Mouse (Mus musculus): Measurements from ENCODE around the gene LTO1.
A peak's percentile ranks its signal among the peaks of the same experiment; 100 is the strongest.

LTO1 gene

DNA sequence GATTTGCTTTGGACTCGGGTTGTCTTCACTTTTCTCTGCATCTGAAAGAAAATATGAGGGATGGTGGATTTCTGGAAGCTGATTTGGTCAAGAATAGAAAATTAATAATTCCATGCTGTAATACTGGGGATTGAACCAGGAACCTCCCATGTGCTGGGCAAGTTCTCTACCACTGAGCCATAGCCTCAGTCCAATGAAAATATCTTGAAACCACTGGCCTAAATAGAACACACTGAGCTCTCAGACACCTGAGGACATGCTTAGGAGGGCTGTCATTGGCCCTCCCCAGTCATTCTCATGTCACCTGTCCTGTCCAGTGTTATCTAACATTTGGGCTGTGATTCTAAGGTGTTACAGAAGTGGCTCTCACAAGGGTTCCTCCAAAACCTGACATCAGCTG lies 3.8 kb upstream of the LTO1 start:
- DNase-seq: no peak

DNA sequence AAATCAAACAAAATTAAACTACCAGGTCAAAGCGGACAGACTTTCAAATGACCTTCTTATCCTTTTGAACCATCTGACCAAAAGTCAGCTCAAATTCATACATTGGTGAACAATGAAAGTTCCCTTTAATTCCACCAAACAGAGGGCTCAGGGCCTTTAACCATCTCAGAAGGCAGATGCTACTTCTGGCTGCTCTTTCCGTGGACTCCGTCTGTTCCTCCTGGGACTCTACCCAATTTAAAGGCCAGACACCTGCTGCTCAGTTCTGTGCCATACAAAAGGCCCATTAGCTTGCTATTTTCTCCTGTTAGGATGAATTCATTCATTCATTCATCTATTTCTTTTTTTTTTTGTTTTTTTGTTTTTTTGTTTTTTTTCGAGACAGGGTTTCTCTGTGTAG lies 2.0 kb upstream of the LTO1 start:
- DNase-seq: no peak

DNA sequence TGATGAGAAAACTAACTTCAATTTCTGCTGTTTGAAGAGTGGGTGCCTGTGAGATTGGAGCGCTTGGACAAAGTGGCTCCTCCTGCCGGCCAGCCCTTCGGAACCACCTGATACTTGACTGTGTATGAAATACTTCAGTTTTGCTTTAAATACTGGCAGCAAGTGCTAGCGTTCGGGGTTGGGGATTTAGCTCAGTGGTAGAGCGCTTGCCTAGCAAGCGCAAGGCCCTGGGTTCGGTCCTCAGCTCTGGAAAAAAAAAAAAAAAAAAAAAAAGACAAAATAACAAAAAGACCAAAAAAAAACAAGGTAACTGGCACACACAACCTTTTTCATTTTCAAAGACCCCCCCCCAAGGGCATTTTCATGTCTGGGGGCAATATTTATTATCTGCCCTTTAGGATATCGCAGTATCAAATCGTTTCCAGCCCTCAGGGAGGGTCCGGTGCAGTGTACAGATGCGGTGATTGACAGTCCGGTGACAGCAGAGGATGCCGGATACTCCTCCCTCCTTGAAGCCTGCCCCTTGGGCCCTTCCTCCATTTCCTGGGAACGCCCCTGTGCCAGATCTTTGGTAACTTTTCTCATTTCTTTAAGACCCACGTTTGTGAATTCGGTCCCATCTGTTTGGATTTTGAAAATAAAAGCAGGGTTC lies 478 bp upstream of the LTO1 start:
- DNase-seq: no peak

DNA sequence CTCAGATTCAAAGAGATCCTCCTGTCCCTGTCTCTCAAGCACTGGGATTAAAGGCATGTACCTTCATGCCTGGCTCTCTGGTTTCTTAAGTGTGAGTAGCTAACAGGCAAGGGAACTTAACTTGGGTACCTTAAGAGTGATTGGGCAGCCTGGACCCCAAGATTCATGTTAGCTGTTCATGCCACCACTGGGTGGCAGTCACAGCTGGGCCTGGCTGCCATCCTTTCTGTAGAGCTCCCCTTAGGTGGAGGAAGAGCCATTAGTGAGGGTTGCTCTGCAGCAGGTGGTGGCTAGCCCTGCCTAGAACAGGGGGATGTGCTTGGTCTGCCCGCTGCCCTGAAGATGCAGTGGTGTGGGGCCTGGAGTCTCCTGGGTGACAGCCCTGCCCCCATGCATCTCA lies 3.9 kb downstream of the LTO1 start:
- no peak for DNase-seq

DNA sequence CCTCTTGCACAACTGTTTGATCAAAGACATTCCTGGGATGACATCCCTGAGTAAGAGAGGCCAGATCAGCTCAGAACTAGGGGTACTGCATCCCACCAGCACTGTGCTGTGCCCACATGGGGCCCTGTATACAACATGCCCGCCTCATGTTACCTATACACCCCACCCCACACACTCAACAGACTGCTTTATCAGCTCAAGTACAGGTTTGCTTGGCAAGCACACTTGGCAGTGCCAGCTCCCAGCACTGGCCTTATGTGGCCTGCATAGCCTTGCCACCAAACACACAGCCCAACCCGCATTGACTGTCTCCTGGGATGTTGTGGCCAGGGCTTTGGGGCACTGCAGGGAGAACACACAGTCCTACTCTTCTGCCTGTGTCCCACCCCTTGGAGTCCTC lies 12.7 kb downstream of the LTO1 start:
- DNase-seq: no peak

DNA sequence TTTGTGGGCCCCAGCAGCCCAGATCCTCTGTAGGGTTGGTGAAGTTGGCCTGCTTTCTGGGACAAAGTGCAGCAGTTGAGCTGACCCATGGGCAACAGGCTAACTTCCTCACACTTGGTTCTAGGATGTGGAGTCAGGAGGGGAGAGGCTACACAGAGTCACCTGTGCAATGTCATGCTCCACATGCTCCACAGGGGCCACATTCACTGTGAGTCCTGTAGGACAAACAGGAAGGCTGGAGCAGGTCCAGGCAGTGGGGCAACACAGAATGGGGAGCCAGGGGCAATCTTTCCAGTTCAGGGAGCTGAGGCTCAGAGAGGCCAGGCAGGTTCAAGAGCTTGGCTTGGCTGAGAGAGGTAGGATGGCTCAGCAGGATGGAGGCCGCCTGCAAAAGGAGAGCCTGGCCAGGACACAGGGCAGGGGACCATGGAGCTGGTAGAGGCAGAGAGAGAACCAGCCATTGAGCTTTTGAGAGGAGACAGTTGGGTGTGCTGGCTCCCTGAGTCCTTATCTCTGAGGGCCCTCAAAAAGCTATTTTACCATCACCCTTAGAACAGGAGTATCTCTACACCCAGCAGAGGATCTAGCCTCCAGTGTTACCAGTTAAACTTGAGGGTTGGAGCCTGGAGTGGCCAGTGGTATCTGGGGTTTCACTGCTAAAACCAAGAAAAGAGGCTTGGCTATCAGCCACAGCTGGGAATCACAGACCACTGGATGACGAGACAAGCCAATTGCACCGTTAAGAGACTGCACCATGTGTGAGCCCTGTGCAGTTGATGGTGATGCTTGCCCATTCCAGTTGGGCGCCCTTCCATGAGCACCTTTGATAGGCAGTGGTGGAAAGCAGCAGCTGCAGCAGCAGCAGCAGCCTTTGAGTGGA lies 13.3 kb downstream of the LTO1 start:
- peak in 1 of 2 experiments; percentile 55 for DNase-seq

DNA sequence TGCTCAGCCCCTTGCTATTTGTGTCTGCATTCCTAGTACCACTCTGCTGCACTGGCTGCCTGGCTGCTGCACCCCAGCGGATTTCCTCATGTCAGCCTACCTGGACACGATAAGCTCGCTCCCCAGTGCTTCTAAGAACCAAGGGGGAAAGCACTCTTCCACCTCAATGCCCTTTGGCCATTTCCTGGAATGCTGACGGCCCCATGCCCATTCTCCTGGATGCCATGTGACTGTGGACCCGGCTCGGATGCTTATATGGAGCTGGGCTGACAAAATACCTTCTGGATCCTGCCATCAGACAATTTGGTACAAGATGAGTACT lies 13.9 kb downstream of the LTO1 start:
- DNase-seq: no peak

DNA sequence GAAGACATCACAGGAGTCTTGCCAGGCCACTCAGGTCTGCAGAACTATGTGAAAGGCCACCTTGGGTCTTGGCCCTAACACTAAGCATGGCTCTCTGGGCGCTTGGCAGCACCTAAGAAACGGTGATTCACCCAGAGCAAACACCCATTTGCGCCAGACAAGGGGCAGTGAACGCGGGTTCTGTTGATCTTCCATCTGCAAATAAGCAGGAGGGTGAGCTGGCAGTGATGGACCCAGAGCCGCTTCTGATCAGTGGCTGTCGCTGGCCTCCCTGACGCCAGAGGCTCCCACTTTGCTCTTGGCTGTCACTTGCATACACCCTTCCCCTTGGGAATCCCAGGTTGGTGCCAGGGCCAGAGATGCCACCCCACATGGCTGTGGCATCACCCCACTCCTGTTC lies 14.6 kb downstream of the LTO1 start:
- DNase-seq: no peak

DNA sequence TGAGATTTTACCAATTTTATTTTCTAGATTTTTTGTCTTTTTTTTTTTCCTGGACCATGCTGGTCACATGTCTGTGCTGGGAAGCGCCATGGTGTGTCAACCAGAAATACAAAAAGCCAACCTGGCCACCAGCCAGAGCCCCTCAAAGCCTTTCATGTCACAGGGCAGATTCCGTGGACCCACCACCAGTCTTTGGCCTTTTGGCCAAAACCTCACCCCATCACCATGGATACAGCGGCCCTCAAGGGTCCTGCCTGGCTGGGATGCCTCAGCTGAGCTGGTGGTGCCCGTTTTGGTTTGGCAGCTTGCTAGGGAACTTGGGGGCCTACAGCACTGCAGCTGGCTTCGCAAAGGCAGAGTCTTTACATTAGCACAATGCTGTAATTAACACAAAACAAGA lies 15.0 kb downstream of the LTO1 start:
- DNase-seq: no peak

DNA sequence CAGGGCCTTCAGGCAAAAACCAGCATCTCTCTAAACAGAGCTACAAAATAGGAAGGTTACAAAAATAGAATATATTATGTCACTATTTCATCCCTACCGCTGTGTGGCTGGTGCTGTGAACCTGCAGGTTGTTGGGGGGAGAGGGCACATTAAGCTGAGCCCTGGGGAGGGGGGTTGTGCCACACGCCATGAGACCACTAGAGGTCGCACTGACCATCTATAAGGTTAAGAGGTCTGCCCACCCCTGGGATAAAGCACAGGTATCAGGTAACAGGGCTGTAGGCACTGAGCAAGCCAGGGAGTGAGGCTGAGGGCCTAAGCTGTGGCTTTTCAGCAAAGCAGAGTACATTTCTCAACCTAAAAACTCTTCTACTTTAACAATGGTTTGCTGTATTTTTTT lies 16.9 kb downstream of the LTO1 start:
- peak in 1 of 2 experiments; percentile 41 for DNase-seq

DNA sequence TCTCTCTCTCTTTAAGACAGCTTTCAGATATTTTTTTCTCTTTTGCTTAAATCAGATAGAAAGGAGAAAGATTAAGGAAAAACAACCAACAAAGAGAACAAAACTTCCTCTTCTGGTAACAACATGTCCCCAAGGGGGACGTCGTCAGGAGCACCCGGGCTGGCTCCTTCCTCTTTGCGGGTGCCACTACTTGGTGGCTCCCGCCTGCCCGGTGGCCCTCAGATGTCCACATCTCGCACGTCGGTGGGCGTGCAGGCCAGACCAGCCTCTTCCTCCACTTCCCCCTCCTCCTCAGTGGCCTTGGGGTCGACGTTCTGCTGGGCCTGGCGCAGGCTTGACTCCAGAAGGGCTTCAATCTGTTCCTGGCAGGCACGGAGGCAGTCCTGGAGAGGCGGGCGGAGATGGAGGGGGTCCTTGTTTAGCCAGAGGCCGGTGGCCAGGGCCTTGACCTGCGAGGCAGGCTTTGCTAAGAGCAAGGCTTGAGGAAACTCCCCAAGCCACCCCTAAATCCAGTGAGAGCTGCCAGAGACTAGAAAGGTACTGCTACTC lies 17.6 kb downstream of the LTO1 start:
- DNase-seq: no peak

DNA sequence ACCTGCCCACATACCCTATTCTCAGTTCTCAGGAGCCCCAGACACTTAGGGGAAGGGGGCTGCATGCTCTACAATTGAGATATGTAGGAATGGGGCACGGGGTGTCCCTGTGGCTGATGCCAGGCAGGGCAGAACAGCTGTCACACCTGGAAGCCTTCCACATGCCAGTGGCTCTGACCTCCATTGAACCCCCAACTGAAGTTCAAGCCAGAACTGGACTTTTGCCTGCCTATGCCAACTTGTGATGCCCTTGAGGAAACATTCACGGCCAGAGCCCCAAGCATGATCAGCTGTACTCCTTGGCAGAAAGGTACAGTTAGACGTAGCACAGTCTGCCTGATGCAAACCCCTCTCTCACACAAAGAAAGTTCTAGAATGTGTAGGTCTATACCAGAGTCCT lies 18.4 kb downstream of the LTO1 start:
- peak; percentile 72 to 74 for DNase-seq

DNA sequence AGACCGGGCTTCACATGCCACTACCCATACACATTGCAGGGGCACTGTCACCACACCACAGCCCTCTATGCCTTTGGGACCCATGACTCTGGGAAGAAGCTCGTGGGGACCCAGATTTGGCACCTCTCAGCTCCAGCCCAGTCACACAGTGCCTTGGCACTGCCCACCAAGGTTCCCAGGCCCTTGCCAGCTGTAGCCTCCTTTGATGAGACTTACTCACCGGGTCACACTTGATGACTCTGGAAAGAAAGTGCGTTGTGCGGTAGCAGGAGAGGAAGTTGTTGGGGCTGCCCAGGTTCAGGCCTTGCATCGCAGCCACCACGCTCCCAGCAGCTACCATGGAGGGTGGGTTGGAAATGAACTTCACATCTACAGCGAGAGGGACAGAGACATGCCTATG lies 18.9 kb downstream of the LTO1 start:
- DNase-seq: no peak

DNA sequence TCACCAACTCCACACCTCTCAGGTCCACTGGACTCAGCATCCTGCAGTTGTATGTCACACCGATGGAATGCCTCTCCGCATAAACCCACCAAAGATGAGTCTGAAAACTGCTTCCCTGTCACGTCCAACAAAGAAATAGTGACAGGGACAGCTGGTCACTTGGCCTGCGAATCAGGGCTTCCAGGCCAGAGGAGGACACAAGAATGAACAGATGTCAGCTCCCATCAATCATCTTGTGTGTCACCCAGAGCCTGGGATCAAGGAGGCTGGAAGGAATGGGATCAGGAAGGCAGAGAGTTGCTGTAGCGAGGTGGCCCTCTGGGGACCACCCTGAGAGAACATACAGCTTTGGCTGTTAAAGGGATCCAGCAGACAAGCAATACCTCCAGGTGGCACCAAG lies 20.0 kb downstream of the LTO1 start:
- DNase-seq: no peak

DNA sequence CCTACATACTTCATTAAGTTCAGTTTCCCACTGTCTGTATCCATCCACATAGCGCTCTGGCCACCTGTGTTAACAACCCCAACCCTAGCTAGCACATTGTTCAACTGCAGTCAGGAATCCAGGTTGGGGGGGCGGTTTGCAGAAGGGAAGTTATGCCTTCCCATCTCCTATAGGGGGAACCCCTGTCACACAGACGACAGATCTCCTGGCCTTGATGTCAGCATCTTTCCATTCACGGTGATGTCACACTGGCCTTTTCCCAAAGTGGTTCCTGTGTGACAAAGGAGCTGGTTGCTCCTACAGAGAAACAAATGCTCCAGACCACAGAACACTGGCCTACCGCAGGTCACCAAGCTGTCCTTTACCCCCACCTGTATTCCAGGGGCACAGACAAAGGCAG lies 20.7 kb downstream of the LTO1 start:
- DNase-seq: peak in 1 of 2 experiments; percentile 38

DNA sequence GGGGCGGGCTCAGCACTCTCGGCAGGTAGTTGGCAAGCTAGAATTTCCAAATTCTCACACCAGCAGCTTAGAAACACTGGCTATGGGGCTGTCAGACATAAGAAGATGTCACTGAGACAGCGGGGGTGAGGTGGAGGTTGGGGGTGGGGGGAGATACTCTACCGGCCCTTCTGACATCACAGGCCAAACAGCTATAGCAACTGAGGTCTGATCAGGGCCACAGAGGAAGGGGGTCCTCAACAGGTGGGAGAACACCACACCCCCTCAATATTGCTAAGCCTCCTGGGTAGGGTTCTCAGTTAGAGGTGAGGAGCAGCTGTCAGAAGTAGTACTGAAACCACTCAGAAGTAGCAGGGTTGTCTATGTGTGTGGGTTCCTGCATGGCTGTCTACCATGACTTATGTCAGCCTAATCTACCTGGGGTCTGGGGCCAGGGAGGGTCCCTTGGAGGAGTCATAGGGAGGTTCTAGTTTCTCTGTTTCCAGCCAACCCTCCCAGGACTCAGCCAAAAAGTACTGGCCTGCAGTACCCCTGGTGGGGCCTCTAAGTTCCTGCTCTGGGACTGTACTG lies 21.5 kb downstream of the LTO1 start:
- DNase-seq: no peak

DNA sequence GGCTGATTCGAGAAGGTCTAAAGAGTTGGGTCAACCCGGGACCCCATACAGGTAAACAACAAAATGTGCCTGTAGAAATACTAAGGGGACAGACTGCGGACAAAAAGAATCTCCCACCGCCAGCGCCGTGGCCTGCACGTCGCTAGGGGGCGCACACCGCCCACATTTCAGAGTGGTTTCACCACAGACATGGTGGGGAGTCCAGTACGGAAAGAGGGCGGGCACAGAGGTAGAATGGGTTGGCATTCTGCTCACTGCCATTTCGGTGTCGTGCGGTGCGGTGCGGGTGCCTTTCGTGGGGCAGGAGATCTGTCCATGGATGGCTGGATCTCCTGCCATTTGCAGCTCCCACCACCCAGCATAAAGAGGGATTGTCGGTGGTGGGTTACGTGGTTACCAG lies 22.6 kb downstream of the LTO1 start:
- peak; percentile 83 to 91 for DNase-seq

DNA sequence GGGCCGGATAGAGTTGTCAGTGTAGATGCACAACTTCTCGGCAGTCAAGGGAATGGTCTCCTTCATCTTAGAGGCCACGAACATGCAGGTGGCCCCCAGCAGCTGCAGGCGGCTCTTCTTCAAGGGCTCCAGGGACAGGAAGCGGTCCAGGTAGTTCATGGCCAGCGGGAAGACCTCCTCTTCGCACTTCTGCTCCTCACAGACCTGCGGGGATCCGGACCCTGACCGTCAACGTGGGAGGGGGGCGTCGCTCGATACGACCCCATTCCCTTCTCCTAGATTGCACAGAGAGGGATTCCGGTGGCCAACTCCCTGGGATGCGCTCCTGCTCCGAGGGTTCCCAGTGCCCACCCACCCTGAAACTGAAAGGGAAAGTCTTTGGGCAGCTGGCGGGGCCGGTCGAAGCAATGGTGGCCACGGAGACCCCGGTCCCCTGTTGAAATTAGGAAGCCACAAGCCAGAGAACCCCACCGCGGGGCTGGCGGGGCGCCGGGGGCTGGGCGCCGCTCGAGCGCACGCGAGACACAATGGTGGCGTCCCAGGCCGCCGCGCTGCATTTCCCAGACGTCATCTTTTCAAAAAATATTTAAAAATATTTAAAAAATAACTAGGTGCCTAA lies 23.1 kb downstream of the LTO1 start:
- DNase-seq: no peak

DNA sequence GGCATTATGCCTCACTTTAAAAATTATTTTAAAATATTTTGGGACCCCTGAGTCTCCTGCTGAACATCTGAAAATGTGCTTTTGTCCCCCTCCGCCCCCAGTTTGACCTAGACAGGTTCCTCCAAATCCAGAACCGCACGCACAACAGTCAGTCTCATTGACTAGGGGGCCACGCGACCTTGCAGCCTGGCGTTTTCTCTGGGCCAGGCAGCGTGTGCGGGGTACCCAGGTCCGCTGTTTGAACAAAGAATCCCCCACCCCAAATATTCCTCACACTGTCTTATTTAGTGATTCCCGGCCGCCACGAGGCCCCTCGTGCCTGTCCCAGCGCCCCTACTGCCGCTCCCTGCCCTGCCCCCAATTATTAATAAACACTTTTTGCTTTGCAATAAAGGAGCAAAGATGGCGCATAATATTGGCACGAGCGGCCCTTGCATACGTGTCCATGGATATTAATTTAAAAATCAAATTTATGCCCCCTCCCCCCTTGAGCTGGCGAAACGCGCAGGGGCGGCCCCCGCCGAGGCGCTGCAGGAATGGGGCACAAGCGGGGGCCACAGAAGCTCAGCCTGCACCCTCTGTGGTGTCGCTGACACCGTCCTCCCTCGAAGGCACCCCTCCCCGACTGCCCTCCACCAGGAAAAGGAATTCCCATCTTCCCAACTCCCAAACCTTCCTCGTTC lies 23.9 kb downstream of the LTO1 start:
- DNase-seq: peak in 1 of 2 experiments; percentile 22

DNA sequence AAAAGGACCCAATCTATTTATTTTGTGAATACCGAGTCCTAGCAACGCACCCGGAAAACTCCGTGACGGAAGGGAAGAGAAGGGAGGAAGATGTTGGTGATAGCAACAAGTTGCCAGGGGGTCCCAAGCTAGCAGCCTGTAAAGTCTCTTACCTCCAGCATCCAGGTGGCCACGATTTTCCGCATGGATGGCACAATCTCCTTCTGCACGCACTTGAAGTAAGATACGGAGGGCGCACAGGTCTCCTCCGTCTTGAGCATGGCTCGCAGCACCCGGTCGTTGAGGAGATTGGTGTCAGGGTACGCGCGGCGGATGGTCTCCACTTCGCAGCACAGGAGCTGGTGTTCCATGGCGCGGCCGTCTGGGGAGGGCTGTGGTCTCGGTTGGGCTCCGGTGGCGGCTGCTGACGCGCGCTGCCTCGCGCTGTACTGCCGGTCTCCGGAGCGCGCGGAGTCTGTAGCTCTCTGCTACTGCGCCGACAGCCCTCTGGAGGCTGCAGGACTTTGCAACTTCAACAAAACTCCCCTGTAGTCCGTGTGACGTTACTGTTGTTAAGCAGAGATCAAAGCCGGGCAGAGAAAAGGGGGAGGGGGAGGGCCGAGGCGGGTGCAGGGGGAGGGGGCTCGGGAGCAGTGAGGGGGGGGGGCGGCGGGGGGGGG lies 24.6 kb downstream of the LTO1 start, which contains the start of gene Ccnd1:
Gene Ccnd1, minus strand, starts transcription at position 582 of the 659 bp plus-strand sequence.
- DNase-seq: peak; percentile 72 to 83

DNA sequence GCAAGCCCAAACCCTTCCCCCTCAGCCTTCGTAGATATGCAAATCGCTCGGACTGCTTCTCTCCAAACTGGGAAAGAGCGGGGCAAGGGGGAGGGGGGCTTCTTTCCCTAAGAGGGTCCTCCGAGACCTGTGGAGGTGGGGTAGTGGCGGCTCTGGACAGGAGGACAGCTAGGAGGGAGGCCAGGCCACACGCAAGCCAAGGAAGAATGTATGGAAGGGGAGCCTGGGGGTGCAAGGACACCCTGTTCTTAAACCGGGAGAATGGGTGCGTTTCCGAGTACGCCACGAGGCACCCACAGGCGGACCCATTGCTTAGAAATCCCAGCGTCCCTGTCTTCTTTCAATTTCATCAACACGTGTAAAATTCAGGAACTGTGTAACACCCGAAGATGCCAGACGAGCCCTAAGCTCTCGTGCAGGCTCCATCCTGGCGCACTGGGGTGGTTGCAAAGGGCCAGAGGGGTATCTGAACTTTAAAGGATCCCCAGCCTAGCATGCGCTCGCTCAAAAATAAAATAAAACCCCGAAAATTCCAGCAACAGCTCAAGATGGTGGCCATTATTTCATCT lies 25.2 kb downstream of the LTO1 start:
- DNase-seq: peak in 1 of 2 experiments; percentile 42

DNA sequence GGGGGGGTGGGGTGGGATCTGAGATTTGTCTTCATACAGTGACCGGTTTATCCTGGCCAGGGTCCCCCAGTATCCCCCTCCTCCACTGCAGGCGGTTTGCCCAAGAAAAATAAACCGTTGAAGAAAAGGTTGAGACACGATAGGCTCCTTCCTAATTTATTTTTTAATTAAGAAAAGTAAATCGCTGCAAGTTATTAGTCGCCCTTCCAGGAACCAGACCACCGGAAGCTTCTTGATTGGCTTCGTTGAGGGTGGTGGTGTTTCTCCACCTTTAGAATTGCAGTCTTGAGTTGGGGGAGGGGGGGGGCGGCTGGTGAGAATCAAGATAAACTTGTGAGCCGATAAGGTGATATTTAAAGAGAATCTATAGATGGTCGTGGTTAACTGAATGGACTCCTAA lies 25.7 kb downstream of the LTO1 start:
- no peak for DNase-seq
